Mouse (Mus musculus) spleen, adult 2 months (tissue): ENCODE data around the gene 9530003J23Rik.

Experiments used
- CTCF ChIP-seq: fragments of 200-500 bp; IDR thresholded peaks from 2 replicates; pipeline ENCODE4 v1.5.1; 2011; ENCODE audit warnings: mild to moderate bottlenecking, inconsistent platforms; ENCODE audit not compliant: insufficient read depth, insufficient read length, insufficient replicate concordance; ENCODE audit errors: extremely low read depth
- POLR2A ChIP-seq: fragments of 200-500 bp; IDR thresholded peaks from 2 replicates; pipeline ENCODE4 v1.6.1; 2011; ENCODE audit warnings: low read depth, low read length, inconsistent platforms

GRCm38 (mm10) chr10:117218351-117218750 lies 20.2 kb downstream of the 9530003J23Rik start:
- TF ChIP-seq CTCF, result no peak
- no peak for TF ChIP-seq POLR2A
